Mouse (Mus musculus) heart, adult 2 months (tissue): Measurements from ENCODE around the gene Tmppe. TPM values are rescaled to one million over a fixed set of nuclear protein-coding genes. Genes with fewer than 3 reads are reported as not detected.

Experiments used
- DNase-seq, 2 experiments: peaks; one replicate each; pipeline ENCODE4 v3.0.0; 2021
- H3K27ac ChIP-seq: fragments of 200-600 bp; 2 replicates; pipeline ENCODE4 v1.8.1; 2022
- H3K27me3 ChIP-seq: fragments of 200-500 bp; 2 replicates; pipeline ENCODE4 v1.6.1; 2012; ENCODE audit warnings: mild to moderate bottlenecking, low read length, inconsistent platforms, mixed read lengths; ENCODE audit not compliant: control insufficient read depth, insufficient read depth
- H3K36me3 ChIP-seq: fragments of 200-500 bp; 2 replicates; pipeline ENCODE4 v1.6.1; 2012; ENCODE audit warnings: low read length, inconsistent platforms; ENCODE audit not compliant: control insufficient read depth, insufficient read depth
- H3K4me1 ChIP-seq: fragments of 200-500 bp; 2 replicates; pipeline ENCODE4 v1.6.1; 2011; ENCODE audit warnings: low read length; ENCODE audit not compliant: control insufficient read depth, insufficient read depth
- H3K4me3 ChIP-seq: fragments of 200-600 bp; 2 replicates; pipeline ENCODE4 v1.8.1; 2022
- H3K79me2 ChIP-seq: fragments of 200-500 bp; replicated peaks from 2 replicates; pipeline ENCODE4 v1.6.1; 2012; ENCODE audit warnings: mild to moderate bottlenecking, inconsistent platforms, low read length, moderate library complexity, mixed read lengths; ENCODE audit not compliant: control insufficient read depth, insufficient read depth
- H3K9ac ChIP-seq: fragments of 200-500 bp; 2 replicates; pipeline ENCODE4 v1.6.1; 2012; ENCODE audit warnings: low read depth, mild to moderate bottlenecking, control low read depth, inconsistent platforms, low read length, mixed read lengths
- CTCF ChIP-seq: fragments of 200-600 bp; IDR thresholded peaks from 2 replicates; pipeline ENCODE4 v1.8.1; 2022; ENCODE audit warnings: antibody characterized with exemption, mild to moderate bottlenecking, moderate library complexity
- EP300 ChIP-seq: fragments of 200-500 bp; IDR thresholded peaks from 2 replicates; pipeline ENCODE4 v1.6.1; 2011; ENCODE audit warnings: low read depth, low read length, control low read depth; ENCODE audit not compliant: insufficient read depth
- POLR2A ChIP-seq: fragments of 200-500 bp; IDR thresholded peaks from 2 replicates; pipeline ENCODE4 v1.6.1; 2011; ENCODE audit warnings: mild to moderate bottlenecking, low read depth, low read length, control low read depth; ENCODE audit not compliant: insufficient read depth
- WGBS: fragments of 180-500 bp; shearing (Covaris S2); methylation state at CpG from one replicate; pipeline ENCODE4 v1.1.7; 2018; 5-methylcytosine and 5-hydroxymethylcytosine counted together
- intact Hi-C: fragments of 180-260 bp; cut with DNase I; formaldehyde crosslinking; loops from one replicate; pipeline ENCODE4 v1.15.1; 2025
- polyA plus RNA-seq: library from polyadenylated mRNA; depleted of rRNA; stranded (reverse); fragments of >200 nt; gene quantifications from 2 replicates; pipeline ENCODE4 v1.2.3, GENCODE M21; 2012
- total RNA-seq, 2 experiments: library from RNA; stranded (reverse); gene quantifications; 2 replicates each; pipeline ENCODE4 v1.2.3; 2021

Tmppe gene
- total and polyA plus RNA-seq, 3 experiments, result 2.7 to 3.9 (median 3.7) TPM

DNA sequence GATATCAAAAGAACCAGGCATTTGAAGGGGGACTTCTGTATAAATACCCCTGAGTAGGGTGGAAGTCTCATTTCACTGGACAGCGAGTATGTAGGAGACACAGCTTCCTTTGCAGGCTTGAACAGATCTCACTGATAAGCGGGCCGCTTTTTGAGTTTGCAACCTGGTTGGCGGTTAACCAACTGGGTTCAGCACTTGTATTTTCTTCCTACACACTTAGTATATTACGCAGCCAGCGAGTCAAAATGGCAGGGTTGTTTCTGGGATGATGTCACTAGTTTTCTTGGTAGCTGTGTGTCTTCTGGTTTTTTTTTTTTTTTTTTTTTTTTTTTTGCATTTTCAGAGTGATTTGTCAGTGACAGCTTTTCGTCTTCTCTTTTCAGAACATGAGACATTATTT is 20.9 kb downstream of the Tmppe start:
- WGBS, result 90% methylated on average over 7 of the region's 7 CpGs
- H3K27me3 ChIP-seq, result no peaks in the 10 kb centered on the region
- no peak for DNase-seq
- intact Hi-C loops, result no loop called here
- H3K9ac ChIP-seq, result no peak overlapping the region
- no peaks in the 10 kb centered on the region for H3K36me3 ChIP-seq
- no peaks in the 10 kb centered on the region for H3K79me2 ChIP-seq
- TF ChIP-seq CTCF, result no peak
- no peak overlapping the region for H3K27ac ChIP-seq
- no peak overlapping the region for H3K4me3 ChIP-seq
- no peaks in the 10 kb centered on the region for H3K4me1 ChIP-seq

DNA sequence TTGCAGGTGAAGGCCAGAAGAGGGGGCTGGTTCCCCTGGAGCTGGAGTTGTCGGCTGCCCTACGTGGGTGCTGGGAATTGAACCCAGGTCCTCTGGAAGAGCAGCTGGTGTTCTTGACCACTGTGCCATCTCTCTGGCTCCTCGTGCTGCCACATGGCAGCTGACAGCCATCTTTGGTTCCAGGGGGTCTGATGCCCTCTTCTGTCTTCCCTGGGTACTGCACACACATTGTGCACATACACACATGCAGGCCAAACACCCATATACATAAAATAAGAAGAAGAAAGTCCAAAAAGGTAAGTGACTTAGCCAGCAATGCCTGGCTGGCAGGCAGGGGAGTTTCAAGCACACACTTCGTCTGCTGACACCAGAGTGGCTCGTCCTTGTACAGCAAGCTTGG is 24.7 kb downstream of the Tmppe start:
- 98% methylated on average over 5 of the region's 5 CpGs for WGBS
- intact Hi-C loops, result no loop called here
- no peak overlapping the region for H3K4me3 ChIP-seq
- DNase-seq, result no peak
- TF ChIP-seq POLR2A (no peak), EP300 (no peak), CTCF (no peak)
- H3K9ac ChIP-seq, result no peak overlapping the region
- H3K27ac ChIP-seq, result no peak overlapping the region
- H3K27me3 ChIP-seq, result no peaks in the 10 kb centered on the region
- no peaks in the 10 kb centered on the region for H3K36me3 ChIP-seq
- no peaks in the 10 kb centered on the region for H3K79me2 ChIP-seq
- H3K4me1 ChIP-seq, result no peaks in the 10 kb centered on the region

DNA sequence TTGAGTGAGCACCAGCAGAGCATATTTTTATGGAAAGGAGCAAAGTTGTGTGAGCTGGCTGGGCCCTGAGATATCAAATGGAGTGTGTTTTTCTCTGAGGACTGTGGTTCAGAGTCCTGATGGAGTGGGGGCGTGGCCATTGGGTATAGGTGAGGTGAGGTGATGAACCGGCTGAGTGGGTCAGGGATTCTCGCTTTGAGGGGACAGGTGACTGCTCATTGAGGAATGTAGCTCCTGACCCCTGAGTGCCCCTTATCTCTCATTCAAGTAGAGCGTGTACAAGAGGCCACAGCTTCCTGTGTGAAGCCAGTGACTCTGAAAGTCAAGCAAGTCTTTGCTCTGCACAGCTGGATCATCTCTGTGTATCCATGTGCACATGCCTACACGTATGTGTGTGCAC is 25.3 kb downstream of the Tmppe start:
- Histone ChIP-seq H3K4me3 (no peak overlapping the region), H3K27ac (no peak overlapping the region), H3K79me2 (no peaks in the 10 kb centered on the region), H3K36me3 (no peaks in the 10 kb centered on the region), H3K4me1 (no peaks in the 10 kb centered on the region), H3K27me3 (no peaks in the 10 kb centered on the region), H3K9ac (no peak overlapping the region)
- WGBS, result 90% methylated on average over 5 of the region's 5 CpGs
- intact Hi-C loops, result no loop called here
- no peak for DNase-seq
- TF ChIP-seq EP300 (no peak), CTCF (no peak), POLR2A (no peak)

DNA sequence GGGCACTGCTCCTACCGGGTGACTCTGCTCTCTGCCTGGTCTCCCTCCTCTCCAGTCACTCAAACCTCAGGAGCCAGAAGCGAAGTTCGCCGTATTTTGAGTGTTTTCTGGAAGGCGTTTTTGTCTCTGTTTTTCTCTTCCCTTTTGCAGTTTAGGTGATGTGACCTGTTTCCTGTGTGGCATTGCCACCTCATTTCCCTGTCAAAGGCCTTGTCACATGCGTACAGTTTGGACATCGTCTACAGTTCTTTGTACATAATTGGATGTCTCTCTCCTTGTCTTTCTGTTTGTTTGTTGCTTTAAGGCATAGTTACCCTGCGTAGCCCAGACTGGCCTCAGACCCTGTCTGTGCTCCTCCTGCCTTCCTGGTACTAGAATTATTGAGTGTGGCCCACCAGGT is 26.5 kb downstream of the Tmppe start:
- H3K27ac ChIP-seq, result no peak overlapping the region
- no peaks in the 10 kb centered on the region for H3K79me2 ChIP-seq
- H3K36me3 ChIP-seq, result no peaks in the 10 kb centered on the region
- no peaks in the 10 kb centered on the region for H3K4me1 ChIP-seq
- 91% methylated on average over 8 of the region's 8 CpGs for WGBS
- H3K9ac ChIP-seq, result no peak overlapping the region
- H3K27me3 ChIP-seq, result no peaks in the 10 kb centered on the region
- no peak for DNase-seq
- no peak overlapping the region for H3K4me3 ChIP-seq
- intact Hi-C loops, result no loop called here
- TF ChIP-seq POLR2A, result no peak
- no peak for TF ChIP-seq CTCF
- TF ChIP-seq EP300, result no peak

DNA sequence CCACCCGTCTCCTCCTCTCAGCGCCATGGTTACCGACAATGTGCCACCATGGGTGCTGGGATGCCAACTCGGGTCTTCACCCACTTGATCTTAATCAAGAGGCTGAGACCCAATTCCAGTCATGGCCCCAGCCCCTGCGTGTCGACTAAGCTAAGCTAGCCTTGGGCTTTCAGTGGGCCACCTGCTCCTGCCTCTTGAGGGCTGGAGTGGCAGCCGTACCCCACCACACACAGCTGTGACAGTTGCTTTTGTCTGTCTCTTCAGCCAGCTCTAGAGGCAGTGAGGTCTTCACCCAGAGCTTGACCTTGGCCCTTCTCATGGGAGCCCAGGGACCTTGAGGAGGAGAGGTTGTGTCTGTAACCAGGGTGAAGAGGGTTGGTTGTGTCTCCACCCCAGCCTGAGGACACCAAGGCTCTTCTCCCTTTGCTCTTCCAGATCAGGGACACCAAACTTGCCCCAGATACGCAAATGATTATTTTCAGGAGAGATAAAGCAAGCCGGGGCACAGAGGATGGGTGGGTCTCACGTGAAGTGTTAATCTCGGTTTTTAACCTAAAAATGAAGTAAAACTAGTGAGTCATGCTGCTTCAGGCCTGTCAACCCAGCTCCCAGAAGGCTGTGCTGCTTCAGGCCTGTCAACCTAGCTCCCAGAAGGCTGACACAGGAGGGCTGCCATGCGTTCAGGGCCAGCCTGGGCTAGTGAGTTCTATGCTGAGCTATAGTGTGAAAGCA is 27.4 kb downstream of the Tmppe start:
- no peaks in the 10 kb centered on the region for H3K79me2 ChIP-seq
- no peak for TF ChIP-seq CTCF
- no peak for TF ChIP-seq POLR2A
- no peak for TF ChIP-seq EP300
- intact Hi-C loops, result no loop called here
- DNase-seq, result no peak
- H3K27me3 ChIP-seq, result no peaks in the 10 kb centered on the region
- H3K4me1 ChIP-seq, result no peaks in the 10 kb centered on the region
- no peak overlapping the region for H3K9ac ChIP-seq
- WGBS, result 84% methylated on average over 12 of the region's 12 CpGs
- no peaks in the 10 kb centered on the region for H3K36me3 ChIP-seq
- H3K4me3 ChIP-seq, result no peak overlapping the region
- H3K27ac ChIP-seq, result no peak overlapping the region

DNA sequence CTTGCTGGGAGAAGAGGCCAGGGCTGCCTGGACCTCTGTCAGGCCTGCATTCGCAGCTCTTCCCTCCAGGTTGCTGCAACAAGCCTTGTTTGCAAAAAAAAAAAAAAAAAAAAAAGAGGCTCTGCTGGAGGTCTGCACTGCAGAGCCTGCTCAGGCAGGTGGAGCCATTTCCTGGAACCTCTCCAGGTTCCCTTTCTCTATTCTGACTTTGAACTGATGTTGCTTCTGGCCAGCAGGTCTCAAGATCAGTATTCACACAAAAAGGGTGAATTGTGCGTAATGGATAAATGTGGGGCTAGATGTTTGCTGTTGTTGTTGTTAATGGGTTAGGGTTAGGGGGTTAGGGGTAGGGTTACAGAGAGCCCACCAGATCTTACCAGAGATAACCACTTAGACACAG is 34.8 kb downstream of the Tmppe start:
- H3K27ac ChIP-seq, result no peak overlapping the region
- DNase-seq, result no peak
- no peaks in the 10 kb centered on the region for H3K27me3 ChIP-seq
- intact Hi-C loops, result no loop called here
- H3K4me1 ChIP-seq, result no peaks in the 10 kb centered on the region
- 96% methylated on average over 2 of the region's 2 CpGs for WGBS
- H3K79me2 ChIP-seq, result no peaks in the 10 kb centered on the region
- no peaks in the 10 kb centered on the region for H3K36me3 ChIP-seq
- no peak overlapping the region for H3K4me3 ChIP-seq
- no peak overlapping the region for H3K9ac ChIP-seq
- TF ChIP-seq POLR2A (no peak), CTCF (no peak), EP300 (no peak)

DNA sequence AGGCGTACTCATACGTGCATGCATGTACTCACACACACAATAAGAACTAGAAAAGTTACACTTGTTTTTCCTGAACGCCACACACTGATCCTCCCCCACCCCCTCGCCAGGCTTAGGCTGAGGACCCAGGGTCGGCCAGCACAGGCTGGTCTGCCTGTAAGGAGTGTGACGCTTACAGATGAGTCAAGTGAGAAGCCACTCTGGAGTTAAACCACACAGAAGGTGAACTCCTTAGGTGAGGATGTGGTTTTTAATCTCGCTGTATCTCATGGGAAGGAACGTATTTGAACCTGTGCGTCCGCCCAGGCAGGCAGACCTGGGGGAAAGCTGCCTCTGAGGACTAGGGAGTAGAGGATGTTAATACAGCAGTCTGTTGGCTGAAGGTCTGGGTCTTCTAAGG is 39.6 kb downstream of the Tmppe start:
- no peak overlapping the region for H3K27ac ChIP-seq
- TF ChIP-seq POLR2A, result no peak
- no peaks in the 10 kb centered on the region for H3K27me3 ChIP-seq
- no peak for DNase-seq
- 91% methylated on average over 10 of the region's 10 CpGs for WGBS
- no peaks in the 10 kb centered on the region for H3K36me3 ChIP-seq
- H3K79me2 ChIP-seq, result no peaks in the 10 kb centered on the region
- H3K4me3 ChIP-seq, result no peak overlapping the region
- H3K9ac ChIP-seq, result no peak overlapping the region
- H3K4me1 ChIP-seq, result no peaks in the 10 kb centered on the region
- intact Hi-C loops, result no loop called here
